Mouse (Mus musculus): ENCODE measurements around the gene Megf8.

- TF ChIP-seq CTCF (IDR thresholded peaks at IDR 0.05; ENCODE audit: borderline replicate concordance, extremely low read depth, insufficient read depth, insufficient read length) (no peak), POLR2A (IDR thresholded peaks at IDR 0.05; ENCODE audit: borderline replicate concordance, extremely low read depth, insufficient read depth, insufficient read length, poor library complexity, severe bottlenecking) (no peak)
Measured at GRCm38 (mm10) chr7:25270652-25271633, 46.0 kb upstream of the Megf8 start.

Data from brain, embryonic 14.5 days (tissue).